Mouse (Mus musculus) brain, embryonic 14.5 days (tissue): ENCODE data around the gene Lbhd1.

Source experiments
- CTCF ChIP-seq: fragments of 200-500 bp; IDR thresholded peaks from 2 replicates; pipeline ENCODE4 v1.5.1; 2012; ENCODE audit warnings: inconsistent platforms, mild to moderate bottlenecking, moderate library complexity, borderline replicate concordance; ENCODE audit not compliant: insufficient read depth, insufficient read length; ENCODE audit errors: extremely low read depth
- POLR2A ChIP-seq: fragments of 200-500 bp; IDR thresholded peaks from 2 replicates; pipeline ENCODE4 v1.6.1; 2012; ENCODE audit warnings: mild to moderate bottlenecking, inconsistent platforms, borderline replicate concordance; ENCODE audit not compliant: poor library complexity, insufficient read depth, insufficient read length, severe bottlenecking; ENCODE audit errors: extremely low read depth

GRCm38 (mm10) chr19:8853117-8853516, 30.4 kb upstream of the Lbhd1 start:
- TF ChIP-seq CTCF = no peak
- TF ChIP-seq POLR2A = no peak
